Comparison of ENCODE assay signal across 16 mouse cellular contexts in the genomic region with DNA sequence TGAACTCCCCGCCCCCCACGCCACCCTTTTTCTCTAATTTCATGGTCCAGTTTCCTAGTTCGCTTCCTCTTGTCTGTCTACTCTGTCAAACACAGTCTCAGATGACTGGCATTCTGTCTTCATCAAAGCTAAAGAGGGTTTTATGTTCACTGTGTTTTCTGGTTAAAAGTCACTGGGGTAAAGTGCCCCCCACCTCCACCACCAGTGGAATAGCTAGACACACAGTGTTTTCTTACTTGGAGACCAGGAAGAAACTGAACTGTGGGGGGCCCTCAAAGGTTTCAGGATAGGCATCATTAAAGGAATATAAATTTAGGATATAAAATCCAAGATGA.
A peak's percentile ranks its signal among the peaks of the same experiment; 100 is the strongest.
DNase-seq lines count a peak whose midpoint lies in the region; ATAC-seq and TF ChIP-seq lines count a peak whose summit lies in the region.
"Had no signal": no experiment of that assay in that cellular context is flagged by ENCODE, and none has a peak within 500 bp of the region (broad histone marks: within the 10 kb centered on the region; RNA-seq: fewer than 3 reads in every experiment).

No protein-coding gene starts in this region.

- no peaks in the 10 kb centered on the region for H3K9me3 ChIP-seq in hindbrain, embryonic 10.5 days
- H3K9me3 ChIP-seq in hindbrain, postnatal 0 days (ENCODE audit: low read length) = no peaks in the 10 kb centered on the region
- no peaks in the 10 kb centered on the region for H3K9me3 ChIP-seq in lung, embryonic 14.5 days (ENCODE audit: low read depth, low read length)
- H3K9me3 ChIP-seq in embryonic facial prominence, embryonic 11.5 days (replicated peaks; ENCODE audit: control insufficient read depth, low read length) = no peaks in the 10 kb centered on the region
- no peaks in the 10 kb centered on the region for H3K9me3 ChIP-seq in limb, embryonic 10.5 days (replicated peaks)
- H3K9me3 ChIP-seq: G1E; hindbrain, embryonic 13.5 days; midbrain, embryonic 13.5 days had no signal

- no peak for DNase-seq in hindbrain, embryonic 10.5 days (ENCODE audit: low spot score)
- DNase-seq in hindbrain, postnatal 0 days (ENCODE audit: low spot score) = no peak
- DNase-seq in lung, embryonic 14.5 days = no peak
- DNase-seq in lung, postnatal 4 days = no peak
- no peak for DNase-seq in embryonic facial prominence, embryonic 11.5 days (ENCODE audit: low spot score)
- DNase-seq in limb, embryonic 10.5 days (ENCODE audit: low spot score) = no peak
- no peak for DNase-seq in cerebellum, adult 8-10 months
- DNase-seq: cerebellum, adult 11-12 months; lung, postnatal 14 days; right cerebral cortex, postnatal 4 days had no signal

- H3K27ac ChIP-seq in hindbrain, embryonic 10.5 days = peak overlapping the region; percentile 77
- no peak overlapping the region for H3K27ac ChIP-seq in hindbrain, postnatal 0 days
- peak overlapping the region; percentile 42 for H3K27ac ChIP-seq in lung, embryonic 14.5 days (ENCODE audit: low read depth)
- H3K27ac ChIP-seq in embryonic facial prominence, embryonic 11.5 days (replicated peaks; ENCODE audit: low read depth, low read length) = 0 out of 2 replicates have a peak overlapping the region, but pooled peaks have one; percentile 20
- H3K27ac ChIP-seq in limb, embryonic 10.5 days = peak overlapping the region; percentile 69; the same call in 1 of the 2 replicates
- H3K27ac ChIP-seq: hindbrain, embryonic 13.5 days; midbrain, embryonic 13.5 days had no signal

- WGBS in hindbrain, embryonic 10.5 days = 11% methylated on average over 3 of the region's 3 CpGs
- WGBS in hindbrain, postnatal 0 days = 39% methylated on average over 3 of the region's 3 CpGs
- 31% methylated on average over 3 of the region's 3 CpGs for WGBS in lung, embryonic 14.5 days
- 16% methylated on average over 3 of the region's 3 CpGs for WGBS in embryonic facial prominence, embryonic 11.5 days
- 36% methylated on average over 3 of the region's 3 CpGs for WGBS in limb, embryonic 10.5 days

- H3K27me3 ChIP-seq in hindbrain, embryonic 10.5 days (ENCODE audit: insufficient read depth, poor library complexity, severe bottlenecking) = peaks cover 9% of the 10 kb centered on the region; the same call in 1 of the 2 replicates
- no peaks in the 10 kb centered on the region for H3K27me3 ChIP-seq in hindbrain, postnatal 0 days (ENCODE audit: insufficient read depth, low read length)
- H3K27me3 ChIP-seq in lung, embryonic 14.5 days (ENCODE audit: insufficient read depth, low read length) = no peaks in the 10 kb centered on the region
- no peaks in the 10 kb centered on the region; the same call in 1 of the 2 replicates for H3K27me3 ChIP-seq in embryonic facial prominence, embryonic 11.5 days (ENCODE audit: control insufficient read depth, insufficient read depth, low read length)
- H3K27me3 ChIP-seq in limb, embryonic 10.5 days (ENCODE audit: low read depth, poor library complexity, severe bottlenecking) = no peaks in the 10 kb centered on the region
- H3K27me3 ChIP-seq: hindbrain, embryonic 13.5 days had no signal

- H3K36me3 ChIP-seq in hindbrain, embryonic 10.5 days = no peaks in the 10 kb centered on the region
- H3K36me3 ChIP-seq in hindbrain, postnatal 0 days (ENCODE audit: insufficient read depth, low read length) = no peaks in the 10 kb centered on the region
- no peaks in the 10 kb centered on the region for H3K36me3 ChIP-seq in lung, embryonic 14.5 days (ENCODE audit: insufficient read depth)
- H3K36me3 ChIP-seq in embryonic facial prominence, embryonic 11.5 days (replicated peaks; ENCODE audit: control insufficient read depth, insufficient read depth, low read depth, low read length) = no peaks in the 10 kb centered on the region
- no peaks in the 10 kb centered on the region for H3K36me3 ChIP-seq in limb, embryonic 10.5 days
- H3K36me3 ChIP-seq: G1E; hindbrain, embryonic 13.5 days; midbrain, embryonic 13.5 days had no signal

- ATAC-seq in hindbrain, postnatal 0 days = no peak
- peak; percentile 15; the same call in 1 of the 2 replicates for ATAC-seq in lung, embryonic 14.5 days (ENCODE audit: insufficient read depth)
- ATAC-seq in embryonic facial prominence, embryonic 11.5 days (replicated peaks; ENCODE audit: insufficient number of reproducible peaks, low FRiP score, low TSS enrichment, low read depth) = 0 out of 2 replicates have a peak, but pooled peaks have one; percentile 44
- ATAC-seq: midbrain, embryonic 13.5 days had no signal

- H3K4me2 ChIP-seq in hindbrain, postnatal 0 days (ENCODE audit: low read depth, low read length) = no peak overlapping the region
- no peak overlapping the region; the same call in 1 of the 2 replicates for H3K4me2 ChIP-seq in lung, embryonic 14.5 days
- H3K4me2 ChIP-seq in embryonic facial prominence, embryonic 11.5 days (ENCODE audit: low read depth, low read length) = no peak overlapping the region
- H3K4me2 ChIP-seq: heart, embryonic 11.5 days; hindbrain, embryonic 13.5 days; liver, embryonic 11.5 days; midbrain, embryonic 13.5 days had no signal

- H3K4me1 ChIP-seq in hindbrain, embryonic 10.5 days (replicated peaks) = peaks cover 46% of the 10 kb centered on the region
- peaks cover 7% of the 10 kb centered on the region; the same call in 1 of the 2 replicates for H3K4me1 ChIP-seq in hindbrain, postnatal 0 days (ENCODE audit: insufficient read depth, low read length)
- H3K4me1 ChIP-seq in lung, embryonic 14.5 days (ENCODE audit: insufficient read depth) = peaks cover 8% of the 10 kb centered on the region
- H3K4me1 ChIP-seq in embryonic facial prominence, embryonic 11.5 days (ENCODE audit: control insufficient read depth, insufficient read depth, low read length) = peaks cover 5% of the 10 kb centered on the region
- peaks cover 46% of the 10 kb centered on the region for H3K4me1 ChIP-seq in limb, embryonic 10.5 days

- H3K4me3 ChIP-seq in hindbrain, embryonic 10.5 days = no peak overlapping the region; the same call in 1 of the 2 replicates
- H3K4me3 ChIP-seq in hindbrain, postnatal 0 days (ENCODE audit: low read length) = no peak overlapping the region
- H3K4me3 ChIP-seq in lung, embryonic 14.5 days (ENCODE audit: low read depth, low read length) = no peak overlapping the region
- no peak overlapping the region for H3K4me3 ChIP-seq in embryonic facial prominence, embryonic 11.5 days (ENCODE audit: low read depth, low read length)
- H3K4me3 ChIP-seq in limb, embryonic 10.5 days = no peak overlapping the region
- H3K4me3 ChIP-seq: erythroblast, embryonic 14.5 days; hindbrain, embryonic 13.5 days; midbrain, embryonic 13.5 days had no signal

- TF ChIP-seq CTCF in hindbrain, postnatal 0 days (IDR thresholded peaks at IDR 0.05; ENCODE audit: low read depth) = no peak
- TF ChIP-seq CTCF in lung, embryonic 14.5 days (IDR thresholded peaks at IDR 0.05; ENCODE audit: low read depth) = no peak

- no peak overlapping the region for H3K9ac ChIP-seq in hindbrain, postnatal 0 days (replicated peaks; ENCODE audit: low read length)
- no peak overlapping the region for H3K9ac ChIP-seq in lung, embryonic 14.5 days
- H3K9ac ChIP-seq in embryonic facial prominence, embryonic 11.5 days (replicated peaks; ENCODE audit: low read length) = no peak overlapping the region
- H3K9ac ChIP-seq: hindbrain, embryonic 13.5 days; midbrain, embryonic 13.5 days had no signal
